22 mouse cellular contexts compared by ENCODE assay signal in the genomic region with DNA sequence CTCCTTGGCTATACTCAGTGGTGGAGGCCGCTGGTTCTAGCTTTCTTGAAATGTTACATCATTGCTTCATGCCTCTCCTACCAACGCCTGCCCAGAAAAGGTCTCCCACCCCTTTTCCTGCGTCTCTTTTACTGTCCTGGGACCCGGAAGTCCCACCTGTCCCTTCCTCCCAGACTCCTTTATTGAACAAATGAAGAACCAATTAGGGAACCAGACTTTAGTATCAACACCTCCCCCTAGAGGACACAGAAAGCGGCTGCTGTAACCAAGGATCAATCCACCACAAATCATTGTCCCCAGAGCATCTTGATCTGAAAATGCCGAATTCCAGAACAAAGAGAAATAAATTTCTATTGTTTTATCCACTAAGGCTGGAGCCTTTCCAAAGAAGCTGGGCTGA. TPM values are rescaled to one million over a fixed set of nuclear protein-coding genes. Genes with fewer than 3 reads are reported as not detected.
DNase-seq lines count a peak whose midpoint lies in the region; ATAC-seq and TF ChIP-seq lines count a peak whose summit lies in the region.
"Had no signal": no experiment of that assay in that cellular context is flagged by ENCODE, and none has a peak within 500 bp of the region (broad histone marks: within the 10 kb centered on the region; RNA-seq: fewer than 3 reads in every experiment).

No protein-coding gene starts in this region.

- H3K9ac ChIP-seq in kidney, postnatal 0 days (ENCODE audit: low read depth, low read length), result no peak overlapping the region
- H3K9ac ChIP-seq in stomach, postnatal 0 days (ENCODE audit: low read length), result no peak overlapping the region
- H3K9ac ChIP-seq: embryonic facial prominence, embryonic 12.5 days; heart, embryonic 12.5 days; liver, embryonic 13.5 days had no signal

- no peaks in the 10 kb centered on the region for H3K36me3 ChIP-seq in kidney, postnatal 0 days (ENCODE audit: insufficient read depth, low read length)
- no peaks in the 10 kb centered on the region for H3K36me3 ChIP-seq in stomach, postnatal 0 days (ENCODE audit: control insufficient read depth, insufficient read depth, low read length)
- H3K36me3 ChIP-seq in embryonic facial prominence, embryonic 10.5 days (replicated peaks), result no peaks in the 10 kb centered on the region
- H3K36me3 ChIP-seq: embryonic facial prominence, embryonic 12.5 days; heart, embryonic 12.5 days; liver, embryonic 13.5 days had no signal

- in situ Hi-C loops in Patski (cut with MboI; ENCODE audit: low pct_unique_long_range_greater_than_20kb), result no loop called here

- no peak overlapping the region for H3K27ac ChIP-seq in kidney, postnatal 0 days
- no peak overlapping the region for H3K27ac ChIP-seq in stomach, postnatal 0 days (replicated peaks)
- H3K27ac ChIP-seq in embryonic facial prominence, embryonic 10.5 days (replicated peaks), result no peak overlapping the region
- H3K27ac ChIP-seq: embryonic facial prominence, embryonic 12.5 days; liver, embryonic 13.5 days had no signal

- ATAC-seq in kidney, postnatal 0 days (replicated peaks; ENCODE audit: low FRiP score, low read depth), result no peak
- no peak for ATAC-seq in Patski
- no peak for ATAC-seq in stomach, postnatal 0 days (ENCODE audit: low FRiP score, low TSS enrichment)
- ATAC-seq: forebrain, embryonic 14.5 days; hindbrain, embryonic 16.5 days had no signal

- no peak overlapping the region for H3K4me3 ChIP-seq in kidney, postnatal 0 days (replicated peaks; ENCODE audit: low read depth, low read length)
- H3K4me3 ChIP-seq in stomach, postnatal 0 days (ENCODE audit: low read depth, low read length), result no peak overlapping the region
- no peak overlapping the region for H3K4me3 ChIP-seq in embryonic facial prominence, embryonic 10.5 days
- H3K4me3 ChIP-seq: embryonic facial prominence, embryonic 12.5 days; erythroblast, embryonic 14.5 days; heart, embryonic 12.5 days; liver, embryonic 13.5 days; myocyte had no signal

- POLR2A ChIA-PET in Patski (lab: Charles Lee), result no interaction called here

- no peaks in the 10 kb centered on the region for H3K4me1 ChIP-seq in kidney, postnatal 0 days (replicated peaks; ENCODE audit: insufficient read depth, low read length)
- no peaks in the 10 kb centered on the region for H3K4me1 ChIP-seq in stomach, postnatal 0 days (replicated peaks; ENCODE audit: control insufficient read depth, insufficient read depth)
- H3K4me1 ChIP-seq in embryonic facial prominence, embryonic 10.5 days, result peaks cover 7% of the 10 kb centered on the region; the same call in 1 of the 2 replicates
- H3K4me1 ChIP-seq: embryonic facial prominence, embryonic 12.5 days had no signal

- H3K4me2 ChIP-seq in kidney, postnatal 0 days (ENCODE audit: low read length), result no peak overlapping the region
- no peak overlapping the region for H3K4me2 ChIP-seq in stomach, postnatal 0 days (replicated peaks; ENCODE audit: low read depth)
- H3K4me2 ChIP-seq: embryonic facial prominence, embryonic 12.5 days; heart, embryonic 12.5 days; liver, embryonic 13.5 days had no signal

- DNase-seq in kidney, postnatal 0 days (ENCODE audit: low spot score), result no peak
- DNase-seq in kidney, adult 9 months, result no peak
- peak; percentile 12 for DNase-seq in retina, postnatal 1 day
- DNase-seq in retina, embryonic 14.5 days (ENCODE audit: low spot score), result no peak
- DNase-seq in Patski (ENCODE audit: low read depth, low spot score), result no peak
- no peak for DNase-seq in stomach, postnatal 0 days (ENCODE audit: low spot score)
- no peak for DNase-seq in embryonic facial prominence, embryonic 10.5 days (ENCODE audit: low spot score)
- DNase-seq in urinary bladder, postnatal 4 days (ENCODE audit: low spot score in 2 of 2), result no peak
- DNase-seq: adrenal gland, postnatal 14 days; cerebellum, adult 9-11 months; heart, postnatal 36 days; kidney, adult 18-20 months; kidney, postnatal 14 days; liver, embryonic 13.5 days; midbrain, embryonic 14.5 days; thymus, postnatal 4 days had no signal

- no peaks in the 10 kb centered on the region for H3K27me3 ChIP-seq in kidney, postnatal 0 days (ENCODE audit: insufficient read depth, low read length)
- H3K27me3 ChIP-seq in Patski, result no peaks in the 10 kb centered on the region
- H3K27me3 ChIP-seq in stomach, postnatal 0 days (ENCODE audit: control insufficient read depth, insufficient read depth, low read length), result no peaks in the 10 kb centered on the region
- peaks cover 21% of the 10 kb centered on the region for H3K27me3 ChIP-seq in embryonic facial prominence, embryonic 10.5 days (replicated peaks; ENCODE audit: low read depth, poor library complexity, severe bottlenecking)
- H3K27me3 ChIP-seq: heart, embryonic 12.5 days had no signal

- peak; percentile 29; the same call in 1 of the 2 replicates for TF ChIP-seq CTCF in kidney, postnatal 0 days (IDR thresholded peaks at IDR 0.05; ENCODE audit: low read depth)
- peak; percentile 40 for TF ChIP-seq CTCF in Patski (IDR thresholded peaks at IDR 0.05)
- TF ChIP-seq CTCF in stomach, postnatal 0 days (IDR thresholded peaks at IDR 0.05; ENCODE audit: low read depth), result peak; percentile 45

- TF ChIP-seq EP300 in stomach, postnatal 0 days (optimal IDR thresholded peaks at IDR 0.05), result no peak

- H3K9me3 ChIP-seq in kidney, postnatal 0 days (replicated peaks; ENCODE audit: low read length), result no peaks in the 10 kb centered on the region
- no peaks in the 10 kb centered on the region for H3K9me3 ChIP-seq in stomach, postnatal 0 days (ENCODE audit: control insufficient read depth, low read length)
- H3K9me3 ChIP-seq in embryonic facial prominence, embryonic 10.5 days, result no peaks in the 10 kb centered on the region
- H3K9me3 ChIP-seq: embryonic facial prominence, embryonic 12.5 days; heart, embryonic 12.5 days; liver, embryonic 13.5 days had no signal

- CTCF ChIA-PET in Patski (lab: Charles Lee), result interaction anchor here (0.9 to 1.5 kb wide), 4 partner anchors 9 to 35 kb away, joined by 3 to 5 read pairs (median 4); no protein-coding TSS in a partner anchor

- WGBS in kidney, postnatal 0 days, result 51% methylated on average over 6 of the region's 6 CpGs
- 55% methylated on average over 6 of the region's 6 CpGs for WGBS in stomach, postnatal 0 days
- 53% methylated on average over 6 of the region's 6 CpGs for WGBS in embryonic facial prominence, embryonic 10.5 days

RNA-seq across cellular contexts. Expression of gene Gca, which starts 3.5 kb away (rescaled TPM):
- polyA plus RNA-seq in kidney, postnatal 0 days (2015; fragmentation: Nextera tagmentation; extraction: Ambion mirVana), result 16.5 and 19.3 TPM in 2 replicates
- 7.6 TPM for polyA plus RNA-seq in Patski (2021)
- polyA plus RNA-seq in stomach, postnatal 0 days (2015; fragmentation: Nextera tagmentation; extraction: Ambion mirVana), result 5.1 and 5.3 TPM in 2 replicates
- polyA plus RNA-seq in embryonic facial prominence, embryonic 10.5 days (2016; fragmentation: Nextera tagmentation; extraction: Ambion mirVana), result 2.3 TPM in 2 replicates
- polyA plus RNA-seq: erythroblast, embryonic 14.5 days had no signal

RNA-seq across cellular contexts. Expression of gene Ifih1, which starts 14.5 kb away (rescaled TPM):
- 5.5 and 6.2 TPM in 2 replicates for polyA plus RNA-seq in kidney, postnatal 0 days (2015; fragmentation: Nextera tagmentation; extraction: Ambion mirVana)
- 3.2 TPM for polyA plus RNA-seq in Patski (2021)
- polyA plus RNA-seq in stomach, postnatal 0 days (2015; fragmentation: Nextera tagmentation; extraction: Ambion mirVana), result 4.3 and 4.9 TPM in 2 replicates
- polyA plus RNA-seq in embryonic facial prominence, embryonic 10.5 days (2016; fragmentation: Nextera tagmentation; extraction: Ambion mirVana), result 0.45 and 0.62 TPM in 2 replicates
